ENCODE assay signal across 20 mouse cellular contexts in genomic region chr1:78308688-78309087, GRCm38 (mm10).
"Had no signal": no experiment of that assay in that cellular context is flagged by ENCODE, and none has a peak within 500 bp of the region (broad histone marks: within the 10 kb centered on the region; RNA-seq: fewer than 3 reads in every experiment).

No protein-coding gene starts in this region.

- DNase-seq: kidney, postnatal 10 days; kidney, postnatal 4 days; left cerebral cortex, postnatal 4 days; liver, postnatal 0 days; lung, postnatal 10 days; lung, postnatal 36 days; right cerebral cortex, postnatal 25 days; thymus, adult 18-20 months; thymus, postnatal 36 days had no signal

- H3K9me3 ChIP-seq: limb, embryonic 12.5 days; limb, embryonic 15.5 days; lung, embryonic 15.5 days; midbrain, embryonic 10.5 days; midbrain, embryonic 13.5 days; neural tube, embryonic 13.5 days had no signal

- H3K4me3 ChIP-seq: limb, embryonic 12.5 days; limb, embryonic 15.5 days; lung, embryonic 15.5 days; megakaryocyte, embryonic 14.5 days; midbrain, embryonic 13.5 days; myocyte; neural tube, embryonic 13.5 days had no signal

- ATAC-seq: midbrain, embryonic 13.5 days; midbrain, embryonic 16.5 days had no signal

- H3K4me2 ChIP-seq: limb, embryonic 15.5 days; liver, embryonic 11.5 days; neural tube, embryonic 13.5 days had no signal

- H3K27ac ChIP-seq: limb, embryonic 12.5 days; limb, embryonic 15.5 days; liver, embryonic 14.5 days; lung, embryonic 15.5 days; midbrain, embryonic 10.5 days; midbrain, embryonic 13.5 days; neural tube, embryonic 13.5 days had no signal

- H3K36me3 ChIP-seq: limb, embryonic 12.5 days; limb, embryonic 15.5 days; lung, embryonic 15.5 days; midbrain, embryonic 10.5 days; midbrain, embryonic 13.5 days; neural tube, embryonic 13.5 days had no signal

- H3K9ac ChIP-seq: limb, embryonic 12.5 days; limb, embryonic 15.5 days; liver, embryonic 14.5 days; liver, postnatal 0 days; lung, embryonic 15.5 days; midbrain, embryonic 13.5 days; neural tube, embryonic 13.5 days had no signal
